Mouse (Mus musculus) limb, embryonic 10.5 days (tissue): Measurements from ENCODE around the gene Ppm1e. TPM values are rescaled to one million over a fixed set of nuclear protein-coding genes. Genes with fewer than 3 reads are reported as not detected.

Source experiments
- DNase-seq: peaks from one replicate; pipeline ENCODE4 v3.0.0-alpha.2; 2017; ENCODE audit warnings: low spot score
- H3K27ac ChIP-seq: fragments of 300-500 bp; sonication (generic); 2 replicates; pipeline ENCODE4 v1.5.1; 2016; ENCODE audit warnings: mild to moderate bottlenecking
- H3K27me3 ChIP-seq: fragments of 300-500 bp; sonication (generic); 2 replicates; pipeline ENCODE4 v1.6.1; 2016; ENCODE audit warnings: low read depth, mild to moderate bottlenecking; ENCODE audit not compliant: poor library complexity, severe bottlenecking
- H3K36me3 ChIP-seq: fragments of 300-500 bp; sonication (generic); 2 replicates; pipeline ENCODE4 v1.6.1; 2016; ENCODE audit warnings: mild to moderate bottlenecking, moderate library complexity
- H3K4me1 ChIP-seq: fragments of 300-500 bp; sonication (generic); 2 replicates; pipeline ENCODE4 v1.6.1; 2016
- H3K4me3 ChIP-seq: fragments of 300-500 bp; sonication (generic); 2 replicates; pipeline ENCODE4 v1.5.1; 2016; ENCODE audit warnings: mild to moderate bottlenecking, moderate library complexity
- H3K9me3 ChIP-seq: fragments of 300-500 bp; sonication (generic); replicated peaks from 2 replicates; pipeline ENCODE4 v1.6.1; 2016; ENCODE audit warnings: mild to moderate bottlenecking
- WGBS: fragments of 180-500 bp; shearing (Covaris S2); methylation state at CpG from one replicate; pipeline ENCODE4 v1.1.7; 2016; 5-methylcytosine and 5-hydroxymethylcytosine counted together
- polyA plus RNA-seq: library from polyadenylated mRNA; unstranded; fragments of >200 nt; fragmentation: Nextera tagmentation; extraction: Ambion mirVana; gene quantifications from 2 replicates; pipeline ENCODE4 v1.2.1, GENCODE M21; 2016

The Ppm1e gene
- polyA plus RNA-seq, 1 experiment from 2014 or later: 2.2 TPM

GRCm38 (mm10) chr11:87295636-87296035 is 63.2 kb downstream of the Ppm1e start:
- 93% methylated on average over 2 of the region's 2 CpGs for WGBS
- DNase-seq: no peak
- Histone ChIP-seq H3K27ac (no peak overlapping the region), H3K9me3 (no peaks in the 10 kb centered on the region), H3K27me3 (no peaks in the 10 kb centered on the region), H3K36me3 (no peaks in the 10 kb centered on the region), H3K4me1 (no peaks in the 10 kb centered on the region), H3K4me3 (no peak overlapping the region)

GRCm38 (mm10) chr11:87289313-87289712 is 69.5 kb downstream of the Ppm1e start:
- H3K36me3 ChIP-seq: no peaks in the 10 kb centered on the region
- H3K27ac ChIP-seq: no peak overlapping the region
- no peak overlapping the region for H3K4me3 ChIP-seq
- H3K9me3 ChIP-seq: no peaks in the 10 kb centered on the region
- H3K27me3 ChIP-seq: no peaks in the 10 kb centered on the region
- 92% methylated on average over 8 of the region's 8 CpGs for WGBS
- no peak for DNase-seq
- H3K4me1 ChIP-seq: no peaks in the 10 kb centered on the region

- no peaks in the 10 kb centered on the region for H3K27me3 ChIP-seq
- H3K4me1 ChIP-seq: no peaks in the 10 kb centered on the region
- H3K27ac ChIP-seq: no peak overlapping the region
- H3K36me3 ChIP-seq: no peaks in the 10 kb centered on the region
- no peak for DNase-seq
- WGBS: 93% methylated on average over 2 of the region's 2 CpGs
- H3K4me3 ChIP-seq: no peak overlapping the region
- no peaks in the 10 kb centered on the region for H3K9me3 ChIP-seq
These were observed 72.6 kb downstream of the Ppm1e start for GRCm38 (mm10) chr11:87286194-87286593.

- H3K27ac ChIP-seq: no peak overlapping the region
- no peak overlapping the region for H3K4me3 ChIP-seq
- DNase-seq: no peak
- no peaks in the 10 kb centered on the region for H3K9me3 ChIP-seq
- no peaks in the 10 kb centered on the region for H3K27me3 ChIP-seq
- 86% methylated on average over 7 of the region's 7 CpGs for WGBS
- H3K36me3 ChIP-seq: no peaks in the 10 kb centered on the region
- H3K4me1 ChIP-seq: peaks cover 2% of the 10 kb centered on the region; the same call in 1 of the 2 replicates
These were observed 76.8 kb downstream of the Ppm1e start for GRCm38 (mm10) chr11:87281907-87282475.

- Histone ChIP-seq H3K36me3 (no peaks in the 10 kb centered on the region), H3K27ac (no peak overlapping the region), H3K9me3 (no peaks in the 10 kb centered on the region), H3K4me3 (no peak overlapping the region), H3K27me3 (no peaks in the 10 kb centered on the region), H3K4me1 (peaks cover 10% of the 10 kb centered on the region)
- 51% methylated on average over 5 of the region's 5 CpGs for WGBS
- no peak for DNase-seq
These were observed 79.4 kb downstream of the Ppm1e start for GRCm38 (mm10) chr11:87279461-87279860.

- H3K4me3 ChIP-seq: no peak overlapping the region
- H3K4me1 ChIP-seq: peaks cover 10% of the 10 kb centered on the region
- no peaks in the 10 kb centered on the region for H3K36me3 ChIP-seq
- H3K27me3 ChIP-seq: no peaks in the 10 kb centered on the region
- WGBS: 80% methylated on average over 4 of the region's 4 CpGs
- DNase-seq: no peak
- H3K27ac ChIP-seq: no peak overlapping the region
- H3K9me3 ChIP-seq: no peaks in the 10 kb centered on the region
These were observed 80.0 kb downstream of the Ppm1e start for GRCm38 (mm10) chr11:87278807-87279206.

GRCm38 (mm10) chr11:87276240-87276985 is 82.4 kb downstream of the Ppm1e start:
- DNase-seq: peak; percentile 43
- Histone ChIP-seq H3K9me3 (no peaks in the 10 kb centered on the region), H3K27me3 (no peaks in the 10 kb centered on the region), H3K4me3 (no peak overlapping the region), H3K36me3 (no peaks in the 10 kb centered on the region), H3K27ac (no peak overlapping the region), H3K4me1 (peaks cover 10% of the 10 kb centered on the region)
- WGBS: 9% methylated on average over 5 of the region's 5 CpGs

GRCm38 (mm10) chr11:87275420-87276048 is 83.3 kb downstream of the Ppm1e start:
- WGBS: 91% methylated on average over 7 of the region's 7 CpGs
- H3K9me3 ChIP-seq: no peaks in the 10 kb centered on the region

GRCm38 (mm10) chr11:87272725-87273124 is 86.1 kb downstream of the Ppm1e start:
- H3K4me1 ChIP-seq: peaks cover 11% of the 10 kb centered on the region
- WGBS: 95% methylated on average over 5 of the region's 5 CpGs
- no peak overlapping the region for H3K27ac ChIP-seq
- no peaks in the 10 kb centered on the region for H3K36me3 ChIP-seq
- H3K27me3 ChIP-seq: no peaks in the 10 kb centered on the region
- DNase-seq: no peak
- no peak overlapping the region for H3K4me3 ChIP-seq
- no peaks in the 10 kb centered on the region for H3K9me3 ChIP-seq

More at GRCm38 (mm10) chr11:87275420-87276048, 83.3 kb downstream of the Ppm1e start:
- Histone ChIP-seq H3K27me3 (no peaks in the 10 kb centered on the region), H3K36me3 (no peaks in the 10 kb centered on the region), H3K4me3 (no peak overlapping the region), H3K27ac (no peak overlapping the region), H3K4me1 (peaks cover 13% of the 10 kb centered on the region)
- DNase-seq: no peak

- no peaks in the 10 kb centered on the region for H3K9me3 ChIP-seq
- WGBS: 92% methylated on average over 1 of the region's 1 CpGs
- DNase-seq: no peak
- H3K4me3 ChIP-seq: no peak overlapping the region
- H3K27ac ChIP-seq: no peak overlapping the region
- H3K27me3 ChIP-seq: no peaks in the 10 kb centered on the region
- peaks cover 6% of the 10 kb centered on the region for H3K4me1 ChIP-seq
- H3K36me3 ChIP-seq: no peaks in the 10 kb centered on the region
These were observed 87.3 kb downstream of the Ppm1e start for GRCm38 (mm10) chr11:87271479-87271878.

GRCm38 (mm10) chr11:87270958-87271357 is 87.9 kb downstream of the Ppm1e start:
- H3K27ac ChIP-seq: no peak overlapping the region
- no peaks in the 10 kb centered on the region for H3K27me3 ChIP-seq
- H3K9me3 ChIP-seq: no peaks in the 10 kb centered on the region
- peaks cover 3% of the 10 kb centered on the region; the same call in 1 of the 2 replicates for H3K4me1 ChIP-seq
- no peak overlapping the region for H3K4me3 ChIP-seq
- no peak for DNase-seq
- H3K36me3 ChIP-seq: no peaks in the 10 kb centered on the region
- 58% methylated on average over 2 of the region's 2 CpGs for WGBS

- Histone ChIP-seq H3K36me3 (no peaks in the 10 kb centered on the region), H3K9me3 (no peaks in the 10 kb centered on the region), H3K4me1 (peaks cover 3% of the 10 kb centered on the region; the same call in 1 of the 2 replicates), H3K27me3 (no peaks in the 10 kb centered on the region), H3K4me3 (no peak overlapping the region), H3K27ac (no peak overlapping the region; the same call in 1 of the 2 replicates)
- 81% methylated on average over 4 of the region's 4 CpGs for WGBS
- DNase-seq: no peak
These were observed 88.4 kb downstream of the Ppm1e start for GRCm38 (mm10) chr11:87270446-87270845.

GRCm38 (mm10) chr11:87268803-87269202 is 90.0 kb downstream of the Ppm1e start:
- H3K4me3 ChIP-seq: no peak overlapping the region
- H3K36me3 ChIP-seq: no peaks in the 10 kb centered on the region
- no peak overlapping the region for H3K27ac ChIP-seq
- no peak for DNase-seq
- 85% methylated on average over 2 of the region's 2 CpGs for WGBS
- no peaks in the 10 kb centered on the region for H3K9me3 ChIP-seq
- H3K27me3 ChIP-seq: no peaks in the 10 kb centered on the region
- H3K4me1 ChIP-seq: peaks cover 10% of the 10 kb centered on the region
